Mouse (Mus musculus): ENCODE measurements around the gene Slc7a4. TPM values are rescaled to one million over a fixed set of nuclear protein-coding genes. Genes with fewer than 3 reads are reported as not detected.

The Slc7a4 gene
- polyA plus RNA-seq, 1 experiment from 2014 or later: 21.8 TPM

DNA sequence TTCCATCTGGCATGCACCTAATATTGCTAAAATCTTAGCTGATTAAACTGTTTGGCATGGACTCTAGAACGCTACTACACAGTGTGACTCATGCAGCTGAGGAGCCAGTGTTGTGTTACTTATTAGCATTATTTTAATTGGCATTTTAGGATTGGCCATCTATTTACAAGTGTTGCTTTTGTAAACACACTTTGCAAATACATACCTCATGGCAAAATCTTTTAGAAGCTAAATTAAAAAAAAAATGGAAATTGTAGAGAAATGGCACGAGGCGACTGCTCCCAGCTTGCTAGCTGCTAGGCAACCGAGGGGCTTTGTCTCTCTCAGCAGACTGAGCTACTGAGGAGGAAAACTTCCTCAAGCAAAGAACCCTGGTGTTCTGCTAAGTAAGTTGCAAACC lies 21.9 kb upstream of the Slc7a4 start:
- Histone ChIP-seq H3K9me3 (no peaks in the 10 kb centered on the region), H3K4me1 (no peaks in the 10 kb centered on the region), H3K4me2 (no peak overlapping the region), H3K27me3 (replicated peaks) (no peaks in the 10 kb centered on the region), H3K9ac (no peak overlapping the region), H3K4me3 (replicated peaks) (no peak overlapping the region), H3K27ac (no peak overlapping the region), H3K36me3 (no peaks in the 10 kb centered on the region)
- WGBS: 57% methylated on average over 4 of the region's 4 CpGs
- no peak for ATAC-seq (ENCODE audit: insufficient read depth, low FRiP score, low read depth)

DNA sequence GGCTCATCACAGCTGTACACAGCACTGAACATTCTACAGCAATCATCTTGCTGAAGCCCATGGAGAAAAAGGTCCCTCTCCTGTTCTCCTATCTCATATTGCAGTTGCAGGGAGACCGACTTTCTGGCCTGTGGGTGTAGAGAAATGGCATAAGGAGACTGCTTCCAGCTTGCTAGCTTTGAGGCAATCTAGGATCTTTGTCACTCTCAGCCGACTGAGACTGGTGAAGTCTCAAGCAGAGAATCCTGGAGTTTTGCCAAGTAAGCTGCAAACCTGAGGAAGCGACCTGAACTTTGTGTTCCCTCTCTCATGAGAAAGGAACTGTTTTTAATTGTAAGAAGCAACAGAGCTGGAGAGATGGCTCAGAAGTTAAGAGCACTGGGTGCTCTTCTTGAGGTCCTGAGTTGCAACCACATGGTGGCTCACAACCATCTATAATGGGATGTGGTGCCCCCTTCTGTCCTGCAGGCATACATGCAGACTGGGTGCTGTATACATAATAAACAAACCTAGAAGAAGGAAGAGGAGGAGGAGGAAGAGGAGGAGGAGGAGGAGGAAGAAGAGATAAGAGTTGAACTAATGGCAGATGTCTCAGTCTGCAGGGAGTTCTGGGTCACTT lies 18.0 kb upstream of the Slc7a4 start:
- 54% methylated on average over 3 of the region's 3 CpGs for WGBS
- Histone ChIP-seq H3K27ac (no peak overlapping the region), H3K9me3 (no peaks in the 10 kb centered on the region), H3K9ac (no peak overlapping the region), H3K4me1 (no peaks in the 10 kb centered on the region), H3K4me3 (replicated peaks) (no peak overlapping the region), H3K36me3 (no peaks in the 10 kb centered on the region), H3K27me3 (replicated peaks) (no peaks in the 10 kb centered on the region), H3K4me2 (no peak overlapping the region)
- no peak for ATAC-seq (ENCODE audit: insufficient read depth, low FRiP score, low read depth)

DNA sequence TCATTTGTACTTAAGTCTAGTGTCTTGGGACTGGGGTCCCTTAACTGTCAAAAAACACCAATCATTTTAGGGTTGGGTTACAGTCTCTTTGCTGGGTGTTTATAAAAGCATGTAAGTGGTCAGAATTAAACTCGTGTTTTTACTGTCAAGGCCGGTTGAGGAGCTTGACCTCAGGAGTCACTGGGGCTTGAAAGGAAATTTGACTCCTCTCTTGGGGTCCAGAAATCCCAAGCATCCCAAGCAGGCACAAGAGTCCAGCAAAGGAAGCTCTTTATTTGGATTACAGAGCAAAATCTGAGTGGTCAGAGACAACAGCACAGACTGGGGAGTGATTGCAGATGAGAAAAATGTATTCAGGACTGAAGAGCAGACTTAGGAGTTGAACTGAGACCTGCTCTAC lies 7.7 kb upstream of the Slc7a4 start:
- no peak overlapping the region for H3K9ac ChIP-seq
- H3K36me3 ChIP-seq: no peaks in the 10 kb centered on the region
- ATAC-seq (ENCODE audit: insufficient read depth, low FRiP score, low read depth): no peak
- no peaks in the 10 kb centered on the region for H3K9me3 ChIP-seq
- H3K27ac ChIP-seq: no peak overlapping the region
- 34% methylated on average over 2 of the region's 2 CpGs for WGBS
- no peak overlapping the region for H3K4me2 ChIP-seq
- H3K27me3 ChIP-seq (replicated peaks): no peaks in the 10 kb centered on the region
- H3K4me1 ChIP-seq: no peaks in the 10 kb centered on the region
- no peak overlapping the region for H3K4me3 ChIP-seq (replicated peaks)

DNA sequence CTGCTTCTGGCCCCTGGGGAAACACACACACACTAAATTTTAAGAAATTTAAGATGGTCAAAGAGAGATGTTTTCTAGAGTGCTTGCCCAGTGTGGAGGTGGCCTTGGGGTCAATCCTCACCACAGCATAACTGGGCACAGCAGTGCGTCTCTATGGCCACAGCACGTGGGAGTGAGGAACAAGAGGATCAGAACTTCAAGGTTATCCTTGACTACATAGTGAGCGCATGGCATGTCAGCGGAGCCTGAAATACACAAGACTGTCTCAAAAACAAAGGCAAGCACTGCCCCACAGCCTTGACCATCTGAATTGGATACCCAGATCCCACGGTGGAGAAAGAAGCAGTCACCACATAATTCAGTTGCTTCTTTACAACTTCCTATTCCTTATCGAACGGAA lies 1.5 kb upstream of the Slc7a4 start:
- H3K4me2 ChIP-seq: no peak overlapping the region
- H3K27ac ChIP-seq: no peak overlapping the region
- H3K36me3 ChIP-seq: no peaks in the 10 kb centered on the region
- 91% methylated on average over 7 of the region's 7 CpGs for WGBS
- H3K27me3 ChIP-seq (replicated peaks): no peaks in the 10 kb centered on the region
- H3K4me3 ChIP-seq (replicated peaks): no peak overlapping the region
- ATAC-seq (ENCODE audit: insufficient read depth, low FRiP score, low read depth): no peak
- no peaks in the 10 kb centered on the region for H3K9me3 ChIP-seq
- H3K4me1 ChIP-seq: no peaks in the 10 kb centered on the region
- H3K9ac ChIP-seq: no peak overlapping the region

DNA sequence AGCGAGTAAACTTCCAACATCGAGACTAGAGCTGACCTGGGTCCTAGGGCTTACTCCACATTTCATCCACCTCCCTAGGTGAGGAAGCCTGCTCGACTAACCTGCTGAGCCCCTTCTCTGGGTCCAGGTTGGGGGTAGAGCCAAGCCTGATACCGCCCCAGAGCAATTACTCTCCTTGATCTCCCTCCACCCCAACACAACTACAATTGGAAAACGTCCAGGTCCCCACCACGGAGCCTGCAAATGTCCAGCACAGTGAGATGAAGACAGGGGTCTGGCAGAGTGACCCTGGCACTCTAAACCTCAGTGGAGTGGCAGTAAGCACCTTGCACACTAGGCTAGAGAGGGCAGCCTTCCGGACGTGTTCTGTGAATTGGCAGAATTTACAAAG lies 6.2 kb downstream of the Slc7a4 start:
- ATAC-seq (ENCODE audit: insufficient read depth, low FRiP score, low read depth): no peak
- Histone ChIP-seq H3K9ac (no peak overlapping the region), H3K4me3 (replicated peaks) (peak overlapping the region; percentile 53), H3K4me2 (peak overlapping the region; percentile 85), H3K36me3 (no peaks in the 10 kb centered on the region), H3K9me3 (no peaks in the 10 kb centered on the region), H3K4me1 (peaks cover 5% of the 10 kb centered on the region; the same call in 1 of the 2 replicates), H3K27ac (no peak overlapping the region), H3K27me3 (replicated peaks) (peaks cover 23% of the 10 kb centered on the region; the same call in 1 of the 2 replicates)
- 20% methylated on average over 8 of the region's 8 CpGs for WGBS

DNA sequence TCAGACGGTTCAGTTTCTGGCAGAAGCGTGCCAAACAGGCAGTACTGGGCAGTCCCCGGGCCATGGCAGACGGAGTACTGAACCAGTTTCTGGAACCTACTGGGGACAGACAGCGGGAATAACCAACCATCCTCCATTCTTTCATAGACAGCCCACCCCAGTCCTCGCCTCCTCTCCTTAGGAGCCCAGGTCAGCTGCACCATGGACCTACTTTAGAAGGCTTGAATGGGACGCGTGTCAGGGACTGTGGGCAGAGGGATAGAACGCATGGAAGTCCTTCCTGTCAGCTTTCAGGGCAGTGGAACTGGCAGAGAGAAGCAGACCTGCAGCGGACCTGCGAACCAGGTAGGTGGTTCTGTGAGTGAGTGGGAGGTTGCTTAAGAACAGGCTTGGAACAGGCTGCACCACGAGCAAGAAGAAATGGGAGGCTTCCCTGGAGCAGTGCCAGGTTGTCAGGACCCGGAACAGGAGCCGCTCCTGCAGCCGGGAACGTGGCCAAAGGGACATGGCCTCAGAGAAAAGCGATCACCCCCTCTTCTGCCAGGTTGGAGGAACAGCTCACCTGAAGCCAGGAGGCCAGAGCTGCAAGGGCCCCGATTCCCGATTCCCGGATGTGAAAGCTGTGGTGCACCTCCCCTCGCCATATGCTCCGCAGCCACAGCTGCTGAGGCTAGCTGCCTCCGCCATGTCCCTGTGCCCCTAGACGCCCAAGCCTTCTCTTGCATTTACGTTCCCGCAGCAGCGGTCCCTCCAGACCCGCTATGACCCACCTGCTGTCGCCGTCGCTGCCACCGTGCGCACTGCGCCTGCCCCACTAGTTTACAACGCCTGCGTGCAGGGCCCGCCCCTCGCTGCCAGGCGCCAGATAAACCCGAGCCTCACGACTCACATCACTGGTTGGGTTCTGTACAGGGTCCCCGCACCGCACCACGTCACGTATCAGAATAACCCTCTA lies 6.9 kb downstream of the Slc7a4 start:
- H3K9ac ChIP-seq: peak overlapping the region; percentile 49
- 12% methylated on average over 45 of the region's 45 CpGs for WGBS
- H3K27ac ChIP-seq: 0 out of 2 replicates have a peak overlapping the region, but pooled peaks have one; percentile 57
- H3K9me3 ChIP-seq: no peaks in the 10 kb centered on the region
- H3K36me3 ChIP-seq: no peaks in the 10 kb centered on the region
- ATAC-seq (ENCODE audit: insufficient read depth, low FRiP score, low read depth): peak; percentile 80
- H3K4me2 ChIP-seq: peak overlapping the region; percentile 85
- peak overlapping the region; percentile 53 for H3K4me3 ChIP-seq (replicated peaks)
- peaks cover 23% of the 10 kb centered on the region; the same call in 1 of the 2 replicates for H3K27me3 ChIP-seq (replicated peaks)
- peaks cover 5% of the 10 kb centered on the region; the same call in 1 of the 2 replicates for H3K4me1 ChIP-seq

DNA sequence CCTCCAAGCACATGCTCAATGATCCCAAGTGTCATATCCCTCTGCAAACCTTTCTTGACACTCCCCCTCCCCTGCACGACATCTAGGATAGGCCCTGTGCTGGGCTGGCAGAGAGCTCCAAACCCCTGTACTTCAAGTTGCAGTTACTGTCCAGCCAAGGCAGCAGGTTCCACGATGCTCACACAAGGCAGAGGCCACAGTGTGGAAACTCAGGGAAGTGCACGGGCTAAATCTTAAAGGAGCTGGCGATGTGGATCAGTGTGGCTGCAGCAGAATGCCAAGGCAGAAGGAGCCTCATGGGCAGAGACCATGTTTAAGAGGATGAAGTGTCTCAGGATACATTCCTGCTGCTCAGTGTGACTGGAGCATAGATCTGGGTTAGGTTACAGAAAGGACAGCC lies 16.8 kb downstream of the Slc7a4 start:
- Histone ChIP-seq H3K4me3 (replicated peaks) (no peak overlapping the region), H3K27ac (no peak overlapping the region), H3K27me3 (replicated peaks) (no peaks in the 10 kb centered on the region), H3K9ac (no peak overlapping the region), H3K9me3 (no peaks in the 10 kb centered on the region), H3K4me2 (no peak overlapping the region), H3K36me3 (no peaks in the 10 kb centered on the region), H3K4me1 (peaks cover 10% of the 10 kb centered on the region; the same call in 1 of the 2 replicates)
- ATAC-seq (ENCODE audit: insufficient read depth, low FRiP score, low read depth): no peak
- WGBS: 20% methylated on average over 4 of the region's 4 CpGs

DNA sequence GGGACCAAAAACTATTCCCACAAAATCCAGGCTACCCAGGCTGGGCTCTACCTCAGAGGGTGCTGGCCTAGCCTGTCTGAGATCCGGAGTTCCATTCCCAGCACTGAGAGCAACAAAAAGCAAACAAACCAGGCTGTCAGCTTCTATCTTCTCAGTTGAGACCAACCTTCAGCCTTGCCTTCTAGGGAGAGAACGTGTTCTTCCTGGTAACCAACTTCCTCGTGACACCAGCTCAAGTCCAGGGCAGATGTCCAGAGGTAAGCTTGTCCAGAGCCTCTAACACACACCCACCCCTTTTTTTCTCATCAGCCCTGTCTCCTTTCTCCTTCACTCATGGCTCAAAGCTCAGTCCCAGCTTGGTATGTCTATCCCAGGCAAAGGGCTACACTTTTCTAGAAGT lies 18.2 kb downstream of the Slc7a4 start:
- WGBS: 55% methylated on average over 3 of the region's 3 CpGs
- Histone ChIP-seq H3K27me3 (replicated peaks) (no peaks in the 10 kb centered on the region), H3K4me3 (replicated peaks) (no peak overlapping the region), H3K4me1 (peaks cover 15% of the 10 kb centered on the region; the same call in 1 of the 2 replicates), H3K9me3 (no peaks in the 10 kb centered on the region), H3K36me3 (no peaks in the 10 kb centered on the region), H3K4me2 (no peak overlapping the region), H3K27ac (no peak overlapping the region), H3K9ac (no peak overlapping the region)
- ATAC-seq (ENCODE audit: insufficient read depth, low FRiP score, low read depth): no peak

DNA sequence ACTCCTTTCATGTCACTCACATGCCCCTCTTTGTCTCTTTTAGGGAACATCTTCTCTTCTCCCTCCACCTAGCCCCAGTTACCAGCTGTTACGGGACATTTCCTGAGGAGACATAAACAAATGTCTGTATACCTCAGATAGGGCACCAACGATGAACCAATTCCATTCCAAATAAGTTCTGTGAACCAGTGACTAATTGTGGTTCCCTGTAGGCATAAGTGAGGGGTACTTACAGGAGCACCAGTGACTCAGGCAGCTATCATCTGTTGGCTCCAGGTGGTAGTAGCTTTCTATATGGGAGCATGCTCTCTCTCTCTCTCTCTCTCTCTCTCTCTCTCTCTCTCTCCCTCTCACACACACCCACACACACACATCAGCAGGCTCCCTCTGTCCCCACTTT lies 18.8 kb downstream of the Slc7a4 start:
- WGBS: 38% methylated on average over 2 of the region's 2 CpGs
- H3K9me3 ChIP-seq: no peaks in the 10 kb centered on the region
- no peak for ATAC-seq (ENCODE audit: insufficient read depth, low FRiP score, low read depth)
- peaks cover 17% of the 10 kb centered on the region for H3K4me1 ChIP-seq
- H3K27ac ChIP-seq: no peak overlapping the region
- no peak overlapping the region for H3K4me3 ChIP-seq (replicated peaks)
- no peak overlapping the region for H3K4me2 ChIP-seq
- no peaks in the 10 kb centered on the region for H3K27me3 ChIP-seq (replicated peaks)
- H3K36me3 ChIP-seq: no peaks in the 10 kb centered on the region
- H3K9ac ChIP-seq: no peak overlapping the region

DNA sequence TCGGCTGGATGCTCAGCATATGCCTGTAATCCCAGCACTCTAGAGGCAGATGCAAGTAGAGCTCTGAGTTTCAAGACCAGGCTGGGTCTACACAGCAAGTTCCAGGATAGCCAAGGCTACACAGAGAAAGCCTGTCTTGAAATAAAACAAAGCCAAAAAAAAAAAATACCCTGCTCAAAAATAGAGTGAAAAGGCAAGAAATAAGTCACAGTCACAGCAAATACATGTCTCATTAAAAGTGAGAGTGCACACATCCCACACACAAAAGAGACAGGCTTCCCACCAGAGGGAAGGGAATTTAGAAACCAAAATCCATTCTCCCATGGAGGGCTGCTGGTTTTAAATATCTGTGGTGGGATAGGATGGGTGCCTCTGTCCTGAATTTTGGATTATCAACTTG lies 19.4 kb downstream of the Slc7a4 start:
- Histone ChIP-seq H3K36me3 (no peaks in the 10 kb centered on the region), H3K9me3 (no peaks in the 10 kb centered on the region), H3K27me3 (replicated peaks) (no peaks in the 10 kb centered on the region), H3K4me2 (no peak overlapping the region), H3K9ac (no peak overlapping the region), H3K4me3 (replicated peaks) (no peak overlapping the region), H3K27ac (no peak overlapping the region), H3K4me1 (peaks cover 23% of the 10 kb centered on the region)
- ATAC-seq (ENCODE audit: insufficient read depth, low FRiP score, low read depth): no peak
- WGBS: 43% methylated on average over 1 of the region's 1 CpGs

DNA sequence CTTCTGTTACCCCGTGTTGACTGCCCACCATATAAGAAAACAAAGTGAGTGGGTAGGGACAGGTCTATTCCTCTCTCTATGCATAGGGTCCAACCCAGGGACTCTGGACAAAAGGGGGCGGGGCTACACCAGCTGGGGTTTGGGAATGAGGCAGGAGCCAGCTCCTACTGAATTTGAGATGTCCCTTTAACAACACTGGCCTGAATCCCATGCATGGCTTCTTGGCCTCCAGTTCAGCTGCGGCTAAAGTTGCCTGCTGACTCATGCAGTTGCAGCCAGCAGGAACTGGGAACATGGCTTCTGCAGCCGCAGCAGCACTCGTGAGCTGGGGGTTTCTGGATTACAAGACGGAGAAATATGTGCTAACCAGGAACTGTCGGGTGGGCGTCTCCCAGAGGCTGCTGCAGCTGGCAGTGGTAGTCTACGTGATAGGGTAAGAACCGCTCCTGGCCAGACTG lies 21.2 kb downstream of the Slc7a4 start, which contains the start of gene P2rx6:
TSS of gene P2rx6 (plus strand) at position 135 of the 458 bp plus-strand sequence.
- H3K36me3 ChIP-seq: no peaks in the 10 kb centered on the region
- no peak within 1 kb of the TSS for H3K9ac ChIP-seq
- peak within 1 kb of the TSS; percentile 25 for H3K4me3 ChIP-seq (replicated peaks)
- H3K4me2 ChIP-seq: peak within 1 kb of the TSS; percentile 54
- no peaks in the 10 kb centered on the region for H3K9me3 ChIP-seq
- H3K27me3 ChIP-seq (replicated peaks): no peaks in the 10 kb centered on the region
- 3% methylated on average over 10 of the region's 10 CpGs for WGBS
- peak within 1 kb of the TSS; percentile 68 for H3K27ac ChIP-seq
- peak; percentile 38; the same call in 1 of the 2 replicates for ATAC-seq (ENCODE audit: insufficient read depth, low FRiP score, low read depth)
- peaks cover 29% of the 10 kb centered on the region for H3K4me1 ChIP-seq

Data from stomach, embryonic 15.5 days (tissue).